Mouse (Mus musculus): Measurements from ENCODE around the gene S100a3. TPM values are rescaled to one million over a fixed set of nuclear protein-coding genes. Genes with fewer than 3 reads are reported as not detected.

Gene S100a3
- total and polyA plus RNA-seq, 2 experiments from 2014 or later = 1.9 to 5.3 TPM

DNA sequence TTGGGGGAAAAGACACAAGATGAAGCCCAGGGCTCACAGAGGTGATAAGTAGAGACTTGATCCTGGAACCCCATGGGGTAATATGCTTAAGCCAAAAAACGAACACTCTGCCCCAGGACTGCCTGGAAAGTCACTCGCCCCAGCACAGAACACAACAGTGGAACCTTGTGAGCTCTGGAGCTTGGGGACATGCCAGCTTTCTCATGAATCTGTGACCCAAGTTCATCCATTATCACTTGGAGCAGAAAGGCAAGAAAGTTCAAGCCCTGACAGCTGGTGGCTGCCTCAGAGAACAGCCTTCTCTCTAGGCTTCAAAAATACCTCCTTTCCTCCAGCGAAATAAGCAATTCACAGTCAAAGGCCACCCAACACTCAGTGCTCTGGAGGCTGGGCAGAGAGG is 39.0 kb downstream of the S100a3 start:
- H3K9me3 ChIP-seq (ENCODE audit: low read length) = no peaks in the 10 kb centered on the region
- no peak overlapping the region for H3K4me2 ChIP-seq (ENCODE audit: low read depth, low read length)
- no peak for ATAC-seq
- H3K4me3 ChIP-seq (ENCODE audit: low read length) = no peak overlapping the region
- 52% methylated on average over 3 of the region's 3 CpGs for WGBS
- no peak for DNase-seq (ENCODE audit: low spot score)
- H3K4me1 ChIP-seq (ENCODE audit: insufficient read depth, low read length) = no peaks in the 10 kb centered on the region
- no peak overlapping the region for H3K9ac ChIP-seq (replicated peaks; ENCODE audit: low read length)
- no peak overlapping the region for H3K27ac ChIP-seq
- H3K36me3 ChIP-seq (ENCODE audit: insufficient read depth, low read length) = no peaks in the 10 kb centered on the region
- no peak for TF ChIP-seq CTCF (IDR thresholded peaks at IDR 0.05; ENCODE audit: low read depth)
- H3K27me3 ChIP-seq (ENCODE audit: insufficient read depth, low read length) = no peaks in the 10 kb centered on the region

DNA sequence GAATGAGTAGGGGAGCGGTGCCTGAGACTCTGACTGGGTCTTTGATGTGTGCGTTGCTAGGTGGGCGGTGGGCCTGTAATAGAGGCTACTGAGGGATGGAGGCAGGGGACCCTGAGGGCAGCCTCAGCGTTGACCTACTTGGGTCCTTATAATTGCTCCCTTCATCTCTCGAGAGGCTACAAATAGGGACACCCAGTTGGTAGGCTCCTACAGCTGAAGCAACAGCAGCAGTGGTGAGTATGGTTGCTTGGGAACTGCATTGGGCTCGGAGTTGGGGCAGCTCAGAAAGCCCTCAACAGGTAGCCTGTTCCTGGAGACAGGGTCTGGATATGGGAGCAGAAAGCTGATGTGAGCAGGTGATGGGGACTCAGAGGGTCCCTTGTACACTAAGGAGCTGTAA is 39.7 kb downstream of the S100a3 start:
- ATAC-seq = no peak
- Histone ChIP-seq H3K9me3 (ENCODE audit: low read length) (no peaks in the 10 kb centered on the region), H3K4me3 (ENCODE audit: low read length) (no peak overlapping the region), H3K27me3 (ENCODE audit: insufficient read depth, low read length) (no peaks in the 10 kb centered on the region), H3K36me3 (ENCODE audit: insufficient read depth, low read length) (no peaks in the 10 kb centered on the region), H3K4me1 (ENCODE audit: insufficient read depth, low read length) (no peaks in the 10 kb centered on the region), H3K27ac (no peak overlapping the region), H3K9ac (replicated peaks; ENCODE audit: low read length) (no peak overlapping the region), H3K4me2 (ENCODE audit: low read depth, low read length) (no peak overlapping the region)
- no peak for DNase-seq (ENCODE audit: low spot score)
- no peak for TF ChIP-seq CTCF (IDR thresholded peaks at IDR 0.05; ENCODE audit: low read depth)
- WGBS = 81% methylated on average over 6 of the region's 6 CpGs

DNA sequence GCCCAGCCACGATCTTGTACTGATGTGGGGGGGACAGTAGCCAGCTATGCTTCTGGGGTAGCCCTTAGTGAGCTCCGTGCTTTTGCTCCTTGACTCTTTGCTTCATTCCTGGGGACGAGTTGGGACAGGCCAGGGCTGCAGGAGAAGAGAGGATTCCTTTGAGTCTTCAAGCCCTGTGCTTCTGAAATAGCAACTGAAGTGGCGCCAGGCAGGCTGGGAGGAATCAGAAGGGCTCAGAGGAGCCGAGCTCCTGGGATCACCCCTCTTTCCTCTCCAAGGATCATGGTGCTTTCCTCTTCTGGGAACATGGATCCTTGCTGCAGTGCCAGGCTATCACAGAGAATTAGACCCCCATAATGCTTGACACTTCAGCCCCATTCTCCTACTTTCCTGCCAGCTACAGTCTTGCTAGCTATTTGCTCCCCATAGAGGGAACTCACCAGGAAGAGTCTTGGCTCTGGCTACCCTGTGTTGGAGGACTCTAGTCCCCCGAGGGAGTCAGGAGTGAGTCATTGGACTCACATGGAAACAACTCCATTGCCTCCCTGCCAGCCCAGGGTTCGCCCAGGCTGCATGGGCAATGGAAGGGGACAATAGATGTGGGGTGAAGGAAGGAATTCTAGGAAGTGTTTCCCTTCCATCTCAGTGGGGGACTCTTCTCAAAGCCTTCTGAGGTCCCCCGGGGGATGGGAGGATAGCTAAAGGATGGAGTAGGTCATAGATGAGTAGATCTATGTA is 40.2 kb downstream of the S100a3 start:
- H3K27ac ChIP-seq = no peak overlapping the region
- H3K4me1 ChIP-seq (ENCODE audit: insufficient read depth, low read length) = no peaks in the 10 kb centered on the region
- no peak for TF ChIP-seq CTCF (IDR thresholded peaks at IDR 0.05; ENCODE audit: low read depth)
- no peak for ATAC-seq
- no peak overlapping the region for H3K4me2 ChIP-seq (ENCODE audit: low read depth, low read length)
- H3K36me3 ChIP-seq (ENCODE audit: insufficient read depth, low read length) = no peaks in the 10 kb centered on the region
- H3K9me3 ChIP-seq (ENCODE audit: low read length) = no peaks in the 10 kb centered on the region
- DNase-seq (ENCODE audit: low spot score) = no peak
- no peak overlapping the region for H3K4me3 ChIP-seq (ENCODE audit: low read length)
- WGBS = 83% methylated on average over 8 of the region's 8 CpGs
- no peaks in the 10 kb centered on the region for H3K27me3 ChIP-seq (ENCODE audit: insufficient read depth, low read length)
- no peak overlapping the region for H3K9ac ChIP-seq (replicated peaks; ENCODE audit: low read length)

DNA sequence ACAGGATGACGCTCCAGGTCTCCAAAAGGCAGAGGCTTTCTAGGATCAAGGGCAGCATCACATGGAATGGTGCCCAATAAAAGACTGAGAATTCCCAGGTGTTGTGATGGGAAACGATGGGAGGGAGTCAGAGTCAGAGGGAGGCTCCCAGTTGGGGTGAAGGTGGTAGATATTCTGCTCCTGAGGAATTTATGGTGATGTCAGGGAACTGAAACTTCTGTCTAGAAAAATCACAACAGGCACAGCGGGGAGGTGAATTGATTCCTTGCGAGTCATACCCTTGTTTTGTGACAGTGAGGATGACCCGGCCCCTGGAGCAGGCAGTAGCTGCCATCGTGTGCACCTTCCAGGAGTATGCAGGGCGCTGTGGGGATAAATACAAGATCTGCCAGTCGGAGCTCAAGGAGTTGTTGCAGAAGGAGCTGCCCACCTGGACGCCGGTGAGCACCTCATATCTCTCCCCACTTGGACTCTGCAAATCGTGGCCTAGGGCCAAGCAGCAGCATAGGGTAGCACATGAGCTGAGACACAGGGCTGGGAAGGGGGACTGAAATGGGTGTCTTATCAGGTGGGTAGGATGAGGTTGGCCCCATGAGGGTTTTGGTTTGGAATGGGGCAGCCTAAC is 41.2 kb downstream of the S100a3 start, which contains the start of gene Gm42674:
TSS of gene Gm42674 (plus strand) at position 419 of the 625 bp plus-strand sequence.
- H3K36me3 ChIP-seq (ENCODE audit: insufficient read depth, low read length) = no peaks in the 10 kb centered on the region
- DNase-seq (ENCODE audit: low spot score) (no peak), ATAC-seq (no peak)
- H3K27ac ChIP-seq = no peak within 1 kb of the TSS
- H3K9ac ChIP-seq (replicated peaks; ENCODE audit: low read length) = no peak within 1 kb of the TSS
- WGBS = 82% methylated on average over 11 of the region's 11 CpGs
- H3K4me2 ChIP-seq (ENCODE audit: low read depth, low read length) = no peak within 1 kb of the TSS
- TF ChIP-seq CTCF (IDR thresholded peaks at IDR 0.05; ENCODE audit: low read depth) = no peak
- no peaks in the 10 kb centered on the region for H3K9me3 ChIP-seq (ENCODE audit: low read length)
- no peaks in the 10 kb centered on the region for H3K27me3 ChIP-seq (ENCODE audit: insufficient read depth, low read length)
- H3K4me3 ChIP-seq (ENCODE audit: low read length) = no peak within 1 kb of the TSS
- H3K4me1 ChIP-seq (ENCODE audit: insufficient read depth, low read length) = no peaks in the 10 kb centered on the region

DNA sequence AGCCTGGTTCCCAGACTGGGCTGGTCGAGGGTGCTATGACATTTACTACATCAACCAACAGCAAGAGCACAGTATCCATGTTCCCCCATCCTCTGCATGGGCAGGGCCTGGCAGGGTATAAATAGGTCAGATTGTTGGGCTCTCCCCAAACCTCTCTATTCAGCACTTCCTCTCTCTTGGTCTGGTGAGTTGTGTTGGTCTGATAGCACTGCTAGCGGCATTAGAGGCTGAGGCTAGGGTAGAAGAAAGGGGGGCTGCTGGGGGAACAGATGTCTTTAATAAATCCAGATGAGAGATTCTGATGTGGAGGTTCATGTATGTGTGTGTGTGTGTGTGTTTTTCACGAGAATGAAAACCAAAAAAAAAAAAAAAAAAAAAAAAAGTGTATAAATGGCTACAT is 43.2 kb downstream of the S100a3 start, which contains the start of gene S100a4:
TSS of gene S100a4 (plus strand) at position 149 of the 400 bp plus-strand sequence.
- Histone ChIP-seq H3K9ac (replicated peaks; ENCODE audit: low read length) (no peak within 1 kb of the TSS), H3K4me2 (ENCODE audit: low read depth, low read length) (no peak within 1 kb of the TSS), H3K4me3 (ENCODE audit: low read length) (no peak within 1 kb of the TSS), H3K4me1 (ENCODE audit: insufficient read depth, low read length) (no peaks in the 10 kb centered on the region), H3K27ac (no peak within 1 kb of the TSS), H3K9me3 (ENCODE audit: low read length) (no peaks in the 10 kb centered on the region), H3K27me3 (ENCODE audit: insufficient read depth, low read length) (no peaks in the 10 kb centered on the region), H3K36me3 (ENCODE audit: insufficient read depth, low read length) (no peaks in the 10 kb centered on the region)
- WGBS = 63% methylated on average over 3 of the region's 3 CpGs
- TF ChIP-seq CTCF (IDR thresholded peaks at IDR 0.05; ENCODE audit: low read depth) = no peak
- DNase-seq (ENCODE audit: low spot score) (peak; percentile 11), ATAC-seq (peak; percentile 31; the same call in 1 of the 2 replicates)

GRCm38 (mm10) chr3:90604416-90604815 is 44.0 kb downstream of the S100a3 start:
- ATAC-seq = 0 out of 2 replicates have a peak, but pooled peaks have one; percentile 14
- TF ChIP-seq CTCF (IDR thresholded peaks at IDR 0.05; ENCODE audit: low read depth) = no peak
- Histone ChIP-seq H3K27ac (no peak overlapping the region), H3K4me3 (ENCODE audit: low read length) (no peak overlapping the region), H3K9ac (replicated peaks; ENCODE audit: low read length) (no peak overlapping the region), H3K4me2 (ENCODE audit: low read depth, low read length) (no peak overlapping the region), H3K9me3 (ENCODE audit: low read length) (no peaks in the 10 kb centered on the region), H3K4me1 (ENCODE audit: insufficient read depth, low read length) (no peaks in the 10 kb centered on the region), H3K36me3 (ENCODE audit: insufficient read depth, low read length) (no peaks in the 10 kb centered on the region), H3K27me3 (ENCODE audit: insufficient read depth, low read length) (no peaks in the 10 kb centered on the region)
- peak; percentile 52 for DNase-seq (ENCODE audit: low spot score)
- WGBS = 40% methylated on average over 4 of the region's 4 CpGs

DNA sequence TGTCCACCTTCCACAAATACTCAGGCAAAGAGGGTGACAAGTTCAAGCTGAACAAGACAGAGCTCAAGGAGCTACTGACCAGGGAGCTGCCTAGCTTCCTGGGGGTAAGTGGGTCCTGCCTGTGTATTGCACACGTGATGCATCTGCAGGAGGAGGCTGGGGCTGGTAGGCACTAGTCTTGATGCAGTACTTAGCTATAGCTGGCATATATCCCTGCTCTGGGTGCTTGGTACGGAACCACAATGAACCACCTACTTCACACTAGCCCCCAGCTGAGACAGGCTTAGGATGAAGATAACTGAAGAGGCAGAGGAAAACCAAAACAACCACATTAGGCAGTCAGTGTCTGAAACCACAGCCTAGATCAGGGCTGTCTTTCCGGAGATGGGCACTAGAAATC is 44.7 kb downstream of the S100a3 start:
- ATAC-seq (no peak), DNase-seq (ENCODE audit: low spot score) (no peak)
- no peak overlapping the region for H3K27ac ChIP-seq
- H3K4me3 ChIP-seq (ENCODE audit: low read length) = no peak overlapping the region
- no peaks in the 10 kb centered on the region for H3K4me1 ChIP-seq (ENCODE audit: insufficient read depth, low read length)
- no peak overlapping the region for H3K4me2 ChIP-seq (ENCODE audit: low read depth, low read length)
- H3K36me3 ChIP-seq (ENCODE audit: insufficient read depth, low read length) = no peaks in the 10 kb centered on the region
- no peaks in the 10 kb centered on the region for H3K9me3 ChIP-seq (ENCODE audit: low read length)
- H3K27me3 ChIP-seq (ENCODE audit: insufficient read depth, low read length) = no peaks in the 10 kb centered on the region
- 81% methylated on average over 3 of the region's 3 CpGs for WGBS
- no peak overlapping the region for H3K9ac ChIP-seq (replicated peaks; ENCODE audit: low read length)
- no peak for TF ChIP-seq CTCF (IDR thresholded peaks at IDR 0.05; ENCODE audit: low read depth)
